Mouse (Mus musculus): ENCODE measurements around the gene Hck. TPM values are rescaled to one million over a fixed set of nuclear protein-coding genes. Genes with fewer than 3 reads are reported as not detected.

Hck gene
- polyA plus RNA-seq, 1 experiment from 2014 or later = 3.5 TPM

- Histone ChIP-seq H3K4me1 (no peaks in the 10 kb centered on the region), H3K9me3 (replicated peaks) (no peaks in the 10 kb centered on the region), H3K9ac (no peak overlapping the region), H3K4me2 (replicated peaks) (no peak overlapping the region), H3K36me3 (peaks cover 100% of the 10 kb centered on the region), H3K27ac (no peak overlapping the region), H3K4me3 (no peak overlapping the region), H3K27me3 (no peaks in the 10 kb centered on the region)
- no peak for ATAC-seq (ENCODE audit: low FRiP score)
- 90% methylated on average over 2 of the region's 2 CpGs for WGBS
Measured at GRCm38 (mm10) chr2:153187848-153188247, 79.6 kb downstream of the Hck start.

GRCm38 (mm10) chr2:153191242-153191641 lies 83.0 kb downstream of the Hck start:
- no peak for ATAC-seq (ENCODE audit: low FRiP score)
- H3K36me3 ChIP-seq = peaks cover 93% of the 10 kb centered on the region
- H3K27me3 ChIP-seq = no peaks in the 10 kb centered on the region
- H3K27ac ChIP-seq = no peak overlapping the region
- H3K4me1 ChIP-seq = no peaks in the 10 kb centered on the region
- 88% methylated on average over 2 of the region's 2 CpGs for WGBS
- no peak overlapping the region for H3K4me3 ChIP-seq
- no peak overlapping the region for H3K4me2 ChIP-seq (replicated peaks)
- H3K9ac ChIP-seq = no peak overlapping the region
- no peaks in the 10 kb centered on the region for H3K9me3 ChIP-seq (replicated peaks)

GRCm38 (mm10) chr2:153194255-153194654 lies 86.0 kb downstream of the Hck start:
- no peaks in the 10 kb centered on the region for H3K27me3 ChIP-seq
- H3K4me1 ChIP-seq = no peaks in the 10 kb centered on the region
- H3K4me2 ChIP-seq (replicated peaks) = no peak overlapping the region
- WGBS = 98% methylated on average over 3 of the region's 3 CpGs
- H3K4me3 ChIP-seq = no peak overlapping the region
- H3K27ac ChIP-seq = no peak overlapping the region
- H3K36me3 ChIP-seq = peaks cover 87% of the 10 kb centered on the region
- ATAC-seq (ENCODE audit: low FRiP score) = no peak
- no peak overlapping the region for H3K9ac ChIP-seq
- H3K9me3 ChIP-seq (replicated peaks) = no peaks in the 10 kb centered on the region

- Histone ChIP-seq H3K9me3 (replicated peaks) (no peaks in the 10 kb centered on the region), H3K36me3 (peaks cover 75% of the 10 kb centered on the region), H3K4me1 (no peaks in the 10 kb centered on the region), H3K9ac (no peak overlapping the region), H3K4me2 (replicated peaks) (no peak overlapping the region), H3K27ac (no peak overlapping the region), H3K4me3 (no peak overlapping the region), H3K27me3 (no peaks in the 10 kb centered on the region)
- no peak for ATAC-seq (ENCODE audit: low FRiP score)
- WGBS = 82% methylated on average over 5 of the region's 5 CpGs
Measured at GRCm38 (mm10) chr2:153198485-153198884, 90.2 kb downstream of the Hck start.

- 96% methylated on average over 2 of the region's 2 CpGs for WGBS
- Histone ChIP-seq H3K27me3 (no peaks in the 10 kb centered on the region), H3K36me3 (peaks cover 77% of the 10 kb centered on the region), H3K27ac (no peak overlapping the region), H3K4me1 (no peaks in the 10 kb centered on the region), H3K9me3 (replicated peaks) (no peaks in the 10 kb centered on the region), H3K4me3 (no peak overlapping the region), H3K9ac (no peak overlapping the region), H3K4me2 (replicated peaks) (no peak overlapping the region)
- no peak for ATAC-seq (ENCODE audit: low FRiP score)
Measured at GRCm38 (mm10) chr2:153199114-153199513, 90.8 kb downstream of the Hck start.

Other genes with a start within 250 kb of the Hck start
- 0.10 TPM in 1 of 2 replicates, not detected in the other for gene Mylk2, start 197.1 kb upstream of the Hck start, polyA plus RNA-seq (2016; fragmentation: Nextera tagmentation; extraction: Ambion mirVana)
- gene Foxs1, start 175.3 kb upstream of the Hck start, polyA plus RNA-seq (2016; fragmentation: Nextera tagmentation; extraction: Ambion mirVana) = 1.3 and 2.5 TPM in 2 replicates
- 2.8 and 2.9 TPM in 2 replicates for gene Dusp15, start 156.8 kb upstream of the Hck start, polyA plus RNA-seq (2016; fragmentation: Nextera tagmentation; extraction: Ambion mirVana)
- 2.4 and 3.9 TPM in 2 replicates for gene Ttll9, start 146.0 kb upstream of the Hck start, polyA plus RNA-seq (2016; fragmentation: Nextera tagmentation; extraction: Ambion mirVana)
- 127 and 131 TPM in 2 replicates for gene Pdrg1, start 93.0 kb upstream of the Hck start, polyA plus RNA-seq (2016; fragmentation: Nextera tagmentation; extraction: Ambion mirVana)
- 1.7 and 2.0 TPM in 2 replicates for gene Xkr7, start 76.6 kb upstream of the Hck start, polyA plus RNA-seq (2016; fragmentation: Nextera tagmentation; extraction: Ambion mirVana)
- gene Ccm2l, start 42.5 kb upstream of the Hck start, polyA plus RNA-seq (2016; fragmentation: Nextera tagmentation; extraction: Ambion mirVana) = 2.8 and 3.3 TPM in 2 replicates
- 83.9 and 84.7 TPM in 2 replicates for gene Tm9sf4, start 52.8 kb downstream of the Hck start, polyA plus RNA-seq (2016; fragmentation: Nextera tagmentation; extraction: Ambion mirVana)
- 13.7 and 14.9 TPM in 2 replicates for gene Tspyl3, start 117.0 kb downstream of the Hck start, polyA plus RNA-seq (2016; fragmentation: Nextera tagmentation; extraction: Ambion mirVana)
- 15.5 and 19.0 TPM in 2 replicates for gene Plagl2, start 133.0 kb downstream of the Hck start, polyA plus RNA-seq (2016; fragmentation: Nextera tagmentation; extraction: Ambion mirVana)
- 5.4 and 5.6 TPM in 2 replicates for gene Pofut1, start 133.1 kb downstream of the Hck start, polyA plus RNA-seq (2016; fragmentation: Nextera tagmentation; extraction: Ambion mirVana)
- gene Kif3b, start 182.9 kb downstream of the Hck start, polyA plus RNA-seq (2016; fragmentation: Nextera tagmentation; extraction: Ambion mirVana) = 12.3 and 12.7 TPM in 2 replicates
- 19.1 and 23.7 TPM in 2 replicates for gene Asxl1, start 237.4 kb downstream of the Hck start, polyA plus RNA-seq (2016; fragmentation: Nextera tagmentation; extraction: Ambion mirVana)